Mouse (Mus musculus): ENCODE results near the gene Fam13c.

GRCm38 (mm10) chr10:70598081-70598515 is 157.8 kb downstream of the Fam13c start:
- no peak for TF ChIP-seq CTCF (conservative IDR thresholded peaks at IDR 0.05; ENCODE audit: low read length)
- TF ChIP-seq NANOG (IDR thresholded peaks at IDR 0.05; ENCODE audit: borderline replicate concordance, low read length) = no peak

All from E14TG2a.4 (cell line).